Mouse (Mus musculus): ENCODE results near the gene Mcoln3. TPM values are rescaled to one million over a fixed set of nuclear protein-coding genes. Genes with fewer than 3 reads are reported as not detected.

The Mcoln3 gene
- polyA plus RNA-seq, 1 experiment from 2014 or later, result 0.66 TPM

GRCm38 (mm10) chr3:146155628-146156576 lies 38.7 kb downstream of the Mcoln3 start:
- H3K27ac ChIP-seq, result no peak overlapping the region
- 81% methylated on average over 13 of the region's 13 CpGs for WGBS
- peaks cover 25% of the 10 kb centered on the region for H3K27me3 ChIP-seq
- H3K9me3 ChIP-seq, result no peaks in the 10 kb centered on the region
- no peak overlapping the region for H3K9ac ChIP-seq
- no peak overlapping the region for H3K4me2 ChIP-seq
- H3K4me3 ChIP-seq, result no peak overlapping the region
- ATAC-seq (ENCODE audit: low FRiP score), result no peak
- peaks cover 7% of the 10 kb centered on the region for H3K4me1 ChIP-seq (replicated peaks)
- H3K36me3 ChIP-seq, result no peaks in the 10 kb centered on the region

- no peak overlapping the region for H3K4me3 ChIP-seq
- ATAC-seq (ENCODE audit: low FRiP score), result no peak
- H3K4me1 ChIP-seq (replicated peaks), result peaks cover 7% of the 10 kb centered on the region
- H3K9ac ChIP-seq, result no peak overlapping the region
- no peaks in the 10 kb centered on the region for H3K36me3 ChIP-seq
- peaks cover 15% of the 10 kb centered on the region for H3K27me3 ChIP-seq
- H3K27ac ChIP-seq, result no peak overlapping the region
- no peak overlapping the region for H3K4me2 ChIP-seq
- H3K9me3 ChIP-seq, result no peaks in the 10 kb centered on the region
- 73% methylated on average over 2 of the region's 2 CpGs for whole genome bisulfite sequencing
Measured at GRCm38 (mm10) chr3:146156811-146157210, 39.6 kb downstream of the Mcoln3 start.

- Histone ChIP-seq H3K4me2 (no peak overlapping the region), H3K4me1 (replicated peaks) (peaks cover 7% of the 10 kb centered on the region), H3K27ac (no peak overlapping the region), H3K4me3 (no peak overlapping the region), H3K36me3 (no peaks in the 10 kb centered on the region), H3K9me3 (no peaks in the 10 kb centered on the region), H3K9ac (no peak overlapping the region), H3K27me3 (peaks cover 6% of the 10 kb centered on the region)
- 81% methylated on average over 4 of the region's 4 CpGs for WGBS
- no peak for ATAC-seq (ENCODE audit: low FRiP score)
Measured at GRCm38 (mm10) chr3:146158039-146158438, 40.8 kb downstream of the Mcoln3 start.

GRCm38 (mm10) chr3:146159360-146159759 lies 42.1 kb downstream of the Mcoln3 start:
- 0 out of 2 replicates have a peak, but pooled peaks cover 4% of the 10 kb centered on the region for H3K27me3 ChIP-seq
- no peak overlapping the region for H3K9ac ChIP-seq
- H3K27ac ChIP-seq, result no peak overlapping the region
- no peak overlapping the region for H3K4me3 ChIP-seq
- H3K4me2 ChIP-seq, result no peak overlapping the region
- H3K4me1 ChIP-seq (replicated peaks), result no peaks in the 10 kb centered on the region; the same call in 1 of the 2 replicates
- H3K36me3 ChIP-seq, result no peaks in the 10 kb centered on the region
- H3K9me3 ChIP-seq, result no peaks in the 10 kb centered on the region
- 87% methylated on average over 2 of the region's 2 CpGs for WGBS
- ATAC-seq (ENCODE audit: low FRiP score), result no peak

DNA sequence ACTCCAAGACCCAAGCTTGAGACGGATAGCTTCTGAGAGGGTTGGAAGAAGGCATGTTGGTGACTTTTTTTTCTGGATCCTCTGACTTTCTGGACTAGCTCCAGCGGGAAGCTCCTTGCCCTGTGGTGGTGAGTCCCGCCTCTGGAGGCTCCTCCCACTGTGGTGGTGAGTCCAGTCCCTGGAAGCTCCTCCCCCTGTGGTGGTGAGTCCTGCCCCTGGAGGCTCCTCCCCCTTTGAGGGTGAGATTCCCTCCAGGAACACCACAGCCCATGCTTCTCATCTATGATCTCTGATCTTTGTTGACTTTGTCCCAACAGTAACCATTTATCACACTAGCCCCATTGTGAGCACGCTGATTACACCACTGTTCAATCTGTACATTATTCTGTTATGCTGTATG lies 44.9 kb downstream of the Mcoln3 start:
- 83% methylated on average over 4 of the region's 4 CpGs for WGBS
- Histone ChIP-seq H3K9ac (no peak overlapping the region), H3K4me3 (no peak overlapping the region), H3K9me3 (no peaks in the 10 kb centered on the region), H3K27ac (no peak overlapping the region), H3K4me1 (replicated peaks) (no peaks in the 10 kb centered on the region), H3K4me2 (no peak overlapping the region), H3K36me3 (no peaks in the 10 kb centered on the region), H3K27me3 (no peaks in the 10 kb centered on the region)
- no peak for ATAC-seq (ENCODE audit: low FRiP score)

DNA sequence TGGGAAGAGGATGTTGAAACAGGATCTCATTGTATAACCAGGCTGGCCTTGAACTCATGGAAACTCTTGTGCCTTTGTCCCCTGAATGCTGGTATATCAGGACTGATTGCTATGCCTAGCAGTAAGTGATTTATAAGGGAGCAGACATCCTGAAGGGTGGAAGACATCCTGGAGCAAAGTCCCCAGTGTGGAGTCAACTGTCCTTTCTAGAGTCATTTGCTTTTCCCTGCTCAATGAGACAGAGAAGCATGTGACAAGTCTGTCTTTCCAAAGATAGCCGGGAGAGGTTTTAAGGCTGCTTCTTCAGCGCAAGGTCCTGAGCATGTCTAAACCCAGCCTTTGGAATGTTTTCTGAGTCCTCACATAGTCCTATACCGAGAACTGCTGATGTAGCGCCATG lies 52.1 kb downstream of the Mcoln3 start:
- no peak for ATAC-seq (ENCODE audit: low FRiP score)
- H3K4me2 ChIP-seq, result no peak overlapping the region
- no peaks in the 10 kb centered on the region for H3K4me1 ChIP-seq (replicated peaks)
- 88% methylated on average over 4 of the region's 4 CpGs for WGBS
- 0 out of 2 replicates have a peak, but pooled peaks cover 2% of the 10 kb centered on the region for H3K27me3 ChIP-seq
- no peaks in the 10 kb centered on the region for H3K36me3 ChIP-seq
- no peak overlapping the region for H3K27ac ChIP-seq
- peaks cover 5% of the 10 kb centered on the region; the same call in 1 of the 2 replicates for H3K9me3 ChIP-seq
- no peak overlapping the region for H3K9ac ChIP-seq
- H3K4me3 ChIP-seq, result no peak overlapping the region

DNA sequence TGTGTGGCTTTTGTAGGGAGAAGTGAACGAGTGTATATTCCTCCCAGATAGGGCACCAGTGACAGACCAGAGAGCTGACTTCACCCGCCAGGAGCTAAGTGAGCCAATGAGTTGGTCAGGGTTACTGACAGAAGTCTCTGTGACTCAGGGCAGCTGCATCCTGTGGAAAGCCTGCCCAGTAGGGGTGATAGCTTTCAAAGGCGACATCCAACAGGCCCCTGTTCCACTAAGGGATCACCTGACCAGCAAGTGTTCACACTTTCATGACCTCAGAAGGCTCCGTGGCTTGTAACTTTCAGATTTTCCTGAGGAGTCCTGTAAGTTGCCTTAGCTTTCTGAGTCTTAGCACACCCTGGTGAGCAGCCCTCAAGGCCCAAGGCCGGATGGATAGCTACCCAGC lies 55.8 kb downstream of the Mcoln3 start:
- H3K4me3 ChIP-seq, result no peak overlapping the region

DNA sequence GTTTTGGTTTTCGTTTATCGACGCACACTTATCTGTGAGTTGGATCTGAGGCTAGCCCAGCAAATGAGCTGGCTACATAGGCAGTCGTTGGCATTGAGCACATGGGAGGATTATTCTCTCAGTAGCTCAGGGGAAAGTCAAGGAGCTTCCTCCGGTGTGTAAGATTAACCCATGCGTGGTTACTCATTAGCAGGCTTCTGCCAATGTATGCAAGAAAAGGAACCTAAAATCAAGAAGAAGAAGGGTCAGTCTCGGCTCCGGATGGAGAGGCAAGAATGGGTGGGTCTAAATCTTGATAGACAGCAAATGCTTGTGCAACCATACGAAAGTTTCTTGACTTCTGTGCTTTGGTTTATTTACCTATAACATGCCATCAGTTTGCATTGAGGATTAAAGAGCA lies 57.0 kb downstream of the Mcoln3 start:
- ATAC-seq (ENCODE audit: low FRiP score), result no peak
- Histone ChIP-seq H3K27ac (no peak overlapping the region), H3K4me2 (no peak overlapping the region), H3K36me3 (no peaks in the 10 kb centered on the region), H3K9me3 (peaks cover 5% of the 10 kb centered on the region; the same call in 1 of the 2 replicates), H3K27me3 (peaks cover 17% of the 10 kb centered on the region; the same call in 1 of the 2 replicates), H3K4me3 (no peak overlapping the region), H3K4me1 (replicated peaks) (no peaks in the 10 kb centered on the region), H3K9ac (no peak overlapping the region)
- 89% methylated on average over 9 of the region's 9 CpGs for WGBS

More for the DNA sequence above, 55.8 kb downstream of the Mcoln3 start:
- 0 out of 2 replicates have a peak, but pooled peaks cover 14% of the 10 kb centered on the region for H3K27me3 ChIP-seq
- whole genome bisulfite sequencing, result 79% methylated on average over 5 of the region's 5 CpGs
- H3K4me2 ChIP-seq, result no peak overlapping the region
- ATAC-seq (ENCODE audit: low FRiP score), result no peak
- H3K36me3 ChIP-seq, result no peaks in the 10 kb centered on the region
- no peak overlapping the region for H3K9ac ChIP-seq
- peaks cover 5% of the 10 kb centered on the region; the same call in 1 of the 2 replicates for H3K9me3 ChIP-seq
- H3K4me1 ChIP-seq (replicated peaks), result no peaks in the 10 kb centered on the region
- no peak overlapping the region for H3K27ac ChIP-seq

DNA sequence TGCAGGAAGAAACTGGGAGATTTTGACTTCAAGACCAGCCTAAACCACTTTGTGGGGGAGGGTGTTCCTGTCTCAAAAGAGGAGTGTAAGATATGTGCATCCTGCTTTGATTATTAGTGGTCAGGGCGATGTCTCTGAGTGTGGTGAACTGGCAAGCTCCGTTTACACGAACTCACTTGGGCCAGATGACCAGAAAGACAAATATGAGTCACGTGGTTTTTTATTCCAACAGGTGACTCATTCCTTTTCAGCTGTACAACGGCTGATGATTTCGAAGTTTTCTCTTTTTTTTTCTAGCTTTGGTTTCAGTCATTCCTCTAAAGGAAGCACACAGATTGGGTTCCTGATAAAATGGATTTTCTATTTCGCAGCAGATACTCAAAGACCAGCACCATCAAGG lies 60.0 kb downstream of the Mcoln3 start:
- Histone ChIP-seq H3K9me3 (no peaks in the 10 kb centered on the region), H3K27me3 (peaks cover 40% of the 10 kb centered on the region), H3K4me1 (replicated peaks) (no peaks in the 10 kb centered on the region), H3K4me3 (no peak overlapping the region), H3K9ac (no peak overlapping the region), H3K36me3 (no peaks in the 10 kb centered on the region), H3K27ac (no peak overlapping the region), H3K4me2 (no peak overlapping the region)
- WGBS, result 85% methylated on average over 7 of the region's 7 CpGs
- ATAC-seq (ENCODE audit: low FRiP score), result no peak

GRCm38 (mm10) chr3:146177748-146178582 lies 60.7 kb downstream of the Mcoln3 start:
- Histone ChIP-seq H3K9ac (peak overlapping the region; percentile 60; the same call in 1 of the 2 replicates), H3K27ac (0 out of 2 replicates have a peak overlapping the region, but pooled peaks have one; percentile 55)

DNA sequence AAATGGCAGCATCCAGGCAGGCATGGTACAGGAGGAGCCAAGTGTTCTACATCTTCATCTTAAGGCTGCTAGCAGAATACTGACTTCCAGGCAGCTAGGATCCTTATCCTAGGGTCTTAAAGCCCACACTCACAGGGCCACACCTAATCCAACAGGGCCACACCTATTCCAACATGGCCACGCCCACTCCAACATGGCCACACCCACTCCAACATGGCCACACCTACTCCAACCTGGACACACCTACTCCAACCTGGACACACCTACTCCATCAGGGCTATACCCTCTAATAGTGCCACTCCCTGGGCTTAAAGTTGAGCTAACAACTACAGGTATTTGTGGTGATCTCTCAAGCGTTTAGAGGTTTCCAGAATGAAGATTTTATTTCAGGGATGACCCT lies 63.1 kb downstream of the Mcoln3 start:
- H3K9ac ChIP-seq, result no peak overlapping the region
- 35% methylated on average over 2 of the region's 2 CpGs for WGBS
- H3K4me1 ChIP-seq (replicated peaks), result peaks cover 3% of the 10 kb centered on the region
- H3K4me2 ChIP-seq, result no peak overlapping the region
- H3K27me3 ChIP-seq, result peaks cover 58% of the 10 kb centered on the region
- no peak for ATAC-seq (ENCODE audit: low FRiP score)
- no peaks in the 10 kb centered on the region for H3K36me3 ChIP-seq
- no peaks in the 10 kb centered on the region for H3K9me3 ChIP-seq
- H3K27ac ChIP-seq, result no peak overlapping the region
- no peak overlapping the region for H3K4me3 ChIP-seq

More at GRCm38 (mm10) chr3:146177748-146178582, 60.7 kb downstream of the Mcoln3 start:
- H3K4me1 ChIP-seq (replicated peaks), result no peaks in the 10 kb centered on the region
- ATAC-seq (ENCODE audit: low FRiP score), result peak; percentile 90
- H3K36me3 ChIP-seq, result no peaks in the 10 kb centered on the region
- WGBS, result 4% methylated on average over 16 of the region's 16 CpGs
- peak overlapping the region; percentile 57 for H3K4me2 ChIP-seq
- H3K9me3 ChIP-seq, result no peaks in the 10 kb centered on the region
- peaks cover 47% of the 10 kb centered on the region for H3K27me3 ChIP-seq
- peak overlapping the region; percentile 32 for H3K4me3 ChIP-seq

DNA sequence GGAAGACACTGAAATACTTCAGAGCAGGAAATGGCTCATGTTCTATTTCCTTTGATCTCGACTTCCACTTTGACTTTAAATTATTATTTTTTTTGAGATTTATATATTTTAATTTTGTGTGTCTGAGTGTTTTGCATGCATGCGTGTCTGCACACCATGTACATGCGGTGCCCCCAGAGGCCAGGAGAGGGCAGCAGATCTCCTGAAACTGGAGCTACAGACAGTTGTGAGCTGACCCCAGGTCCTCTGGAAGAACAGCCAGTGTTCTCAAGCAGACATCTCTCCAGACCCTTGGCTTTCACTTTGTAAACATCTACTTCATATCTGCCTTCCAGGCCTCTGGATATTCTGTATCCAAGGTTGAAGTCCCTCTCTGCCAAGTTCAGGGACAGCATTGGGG lies 63.7 kb downstream of the Mcoln3 start:
- Histone ChIP-seq H3K4me2 (no peak overlapping the region), H3K4me3 (no peak overlapping the region), H3K36me3 (no peaks in the 10 kb centered on the region), H3K4me1 (replicated peaks) (peaks cover 7% of the 10 kb centered on the region), H3K27ac (no peak overlapping the region), H3K9me3 (no peaks in the 10 kb centered on the region), H3K9ac (no peak overlapping the region), H3K27me3 (peaks cover 60% of the 10 kb centered on the region)
- WGBS, result 44% methylated on average over 3 of the region's 3 CpGs
- ATAC-seq (ENCODE audit: low FRiP score), result no peak

Measured in hindbrain, embryonic 13.5 days (tissue).